Comparison of ENCODE assay signal across 9 mouse cellular contexts in the genomic region with DNA sequence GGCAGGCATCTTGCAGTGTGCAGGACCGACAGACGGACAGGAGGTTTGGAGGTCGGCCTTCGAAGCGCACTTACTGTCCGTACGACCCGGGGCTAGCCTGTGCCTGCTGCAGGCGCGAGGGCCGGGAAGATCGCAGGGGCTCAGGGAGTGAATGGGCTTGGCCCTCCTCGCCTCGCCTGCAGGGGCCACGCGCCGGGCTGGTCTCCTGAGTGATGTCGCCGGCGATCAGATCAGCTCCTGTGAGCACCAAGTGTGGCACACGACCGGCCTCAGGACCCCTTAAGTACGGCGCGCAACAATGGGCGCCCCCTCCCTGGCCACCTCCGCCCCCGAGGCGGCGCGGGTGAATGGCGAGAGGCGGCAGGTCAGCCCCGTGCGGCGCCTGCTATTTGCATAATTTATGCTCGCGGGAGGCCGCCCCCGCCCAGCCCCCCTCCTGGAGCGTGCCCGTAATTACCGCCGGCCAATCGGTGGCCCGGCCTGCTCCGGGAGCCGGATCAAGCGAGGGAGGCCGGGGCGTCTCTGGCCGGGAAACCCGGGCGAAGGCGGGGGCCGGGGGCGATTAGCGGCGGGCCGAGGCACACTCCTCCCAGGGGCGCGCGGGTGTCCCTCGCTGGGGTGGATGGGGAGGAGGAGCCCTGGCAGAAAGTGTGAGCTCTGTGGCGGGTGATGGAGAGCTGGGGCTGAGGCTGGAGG. TPM values are rescaled to one million over a fixed set of nuclear protein-coding genes. Genes with fewer than 3 reads are reported as not detected.
DNase-seq lines count a peak whose midpoint lies in the region; ATAC-seq and TF ChIP-seq lines count a peak whose summit lies in the region.
"Had no signal": no experiment of that assay in that cellular context is flagged by ENCODE, and none has a peak within 500 bp of the region (broad histone marks: within the 10 kb centered on the region; RNA-seq: fewer than 3 reads in every experiment).

A gene (minus strand): TSS at position 240 of the 696 bp plus-strand sequence.

- peak within 1 kb of the TSS; percentile 60 for H3K4me2 ChIP-seq in lung, embryonic 14.5 days
- peak within 1 kb of the TSS; percentile 59 for H3K4me2 ChIP-seq in hindbrain, embryonic 15.5 days
- H3K4me2 ChIP-seq in limb, embryonic 12.5 days = peak within 1 kb of the TSS; percentile 72

- no peaks in the 10 kb centered on the region for H3K36me3 ChIP-seq in lung, embryonic 14.5 days (ENCODE audit: insufficient read depth)
- no peaks in the 10 kb centered on the region for H3K36me3 ChIP-seq in hindbrain, embryonic 15.5 days
- no peaks in the 10 kb centered on the region for H3K36me3 ChIP-seq in limb, embryonic 12.5 days

- no peak for TF ChIP-seq CTCF in lung, embryonic 14.5 days (IDR thresholded peaks at IDR 0.05; ENCODE audit: low read depth)

- H3K27ac ChIP-seq in lung, embryonic 14.5 days (ENCODE audit: low read depth) = no peak within 1 kb of the TSS
- no peak within 1 kb of the TSS for H3K27ac ChIP-seq in hindbrain, embryonic 15.5 days (replicated peaks)
- H3K27ac ChIP-seq in limb, embryonic 12.5 days = no peak within 1 kb of the TSS

- peak; percentile 41; the same call in 1 of the 2 replicates for ATAC-seq in lung, embryonic 14.5 days (ENCODE audit: insufficient read depth)
- ATAC-seq in hindbrain, embryonic 15.5 days (ENCODE audit: low FRiP score, low read depth) = peak; percentile 73
- ATAC-seq in limb, embryonic 12.5 days (ENCODE audit: insufficient number of reproducible peaks, insufficient read depth, low FRiP score, low TSS enrichment, low read depth) = no peak; the same call in 1 of the 2 replicates

- H3K4me1 ChIP-seq in lung, embryonic 14.5 days (ENCODE audit: insufficient read depth) = no peaks in the 10 kb centered on the region
- H3K4me1 ChIP-seq in hindbrain, embryonic 15.5 days (replicated peaks) = peaks cover 21% of the 10 kb centered on the region
- peaks cover 24% of the 10 kb centered on the region for H3K4me1 ChIP-seq in limb, embryonic 12.5 days (replicated peaks)

- no peaks in the 10 kb centered on the region for H3K9me3 ChIP-seq in lung, embryonic 14.5 days (ENCODE audit: low read depth, low read length)
- no peaks in the 10 kb centered on the region for H3K9me3 ChIP-seq in hindbrain, embryonic 15.5 days
- H3K9me3 ChIP-seq in limb, embryonic 12.5 days = no peaks in the 10 kb centered on the region

- DNase-seq in lung, embryonic 14.5 days = no peak
- no peak for DNase-seq in lung, postnatal 36 days
- DNase-seq in embryo, embryonic 9.5 days (ENCODE audit: extremely low spot score) = peak; percentile 84
- peak; percentile 37 for DNase-seq in right cerebral cortex, postnatal 14 days
- no peak for DNase-seq in adipocyte (ENCODE audit: low spot score)
- no peak for DNase-seq in spleen, postnatal 10 days (ENCODE audit: low spot score in 2 of 2)

- H3K9ac ChIP-seq in lung, embryonic 14.5 days = no peak within 1 kb of the TSS
- 0 out of 2 replicates have a peak within 1 kb of the TSS, but pooled peaks have one; percentile 7 for H3K9ac ChIP-seq in hindbrain, embryonic 15.5 days
- peak within 1 kb of the TSS; percentile 44; the same call in 1 of the 2 replicates for H3K9ac ChIP-seq in limb, embryonic 12.5 days (replicated peaks)

- peak within 1 kb of the TSS; percentile 31 for H3K4me3 ChIP-seq in lung, embryonic 14.5 days (ENCODE audit: low read depth, low read length)
- peak within 1 kb of the TSS; percentile 33 for H3K4me3 ChIP-seq in hindbrain, embryonic 15.5 days
- peak within 1 kb of the TSS; percentile 44 for H3K4me3 ChIP-seq in limb, embryonic 12.5 days (replicated peaks)

- peaks cover 100% of the 10 kb centered on the region for H3K27me3 ChIP-seq in lung, embryonic 14.5 days (ENCODE audit: insufficient read depth, low read length)
- peaks cover 96% of the 10 kb centered on the region for H3K27me3 ChIP-seq in hindbrain, embryonic 15.5 days
- H3K27me3 ChIP-seq in limb, embryonic 12.5 days = peaks cover 100% of the 10 kb centered on the region

- under 1% methylated on average over 38 of the region's 65 CpGs for WGBS in lung, embryonic 14.5 days
- 1% methylated on average over 65 of the region's 65 CpGs for WGBS in hindbrain, embryonic 15.5 days
- WGBS in limb, embryonic 12.5 days = 1% methylated on average over 65 of the region's 65 CpGs

RNA-seq across cellular contexts. Expression of the gene that starts here (rescaled TPM):
- polyA plus RNA-seq in lung, embryonic 14.5 days (2014; fragmentation: Nextera tagmentation; extraction: Ambion mirVana) = not detected in 2 replicates
- polyA plus RNA-seq in hindbrain, embryonic 15.5 days (2015; fragmentation: Nextera tagmentation; extraction: Ambion mirVana) = 1.5 and 16.1 TPM in 2 replicates
- polyA plus RNA-seq in limb, embryonic 12.5 days (2016; fragmentation: Nextera tagmentation; extraction: Ambion mirVana) = not detected in 2 replicates
- polyA plus RNA-seq: spleen, adult 2 months had no signal

Comparison
In these comparisons a context has a peak if more than half of its experiments do, and no peak if none do; other contexts are left out.
1. Peak in ATAC-seq, H3K4me3 ChIP-seq and H3K4me2 ChIP-seq in lung, embryonic 14.5 days; RNA of the gene not detected or under 1 TPM.
2. DNase-seq: peak in embryo, embryonic 9.5 days (single experiment) and right cerebral cortex, postnatal 14 days (single experiment); none in lung, embryonic 14.5 days (single experiment), lung, postnatal 36 days (single experiment), adipocyte (single experiment) and spleen, postnatal 10 days (0 of 2).
3. Peak in every context shown above with its lines, with median percentiles within 50 percentile points of each other: H3K4me2 ChIP-seq and H3K4me3 ChIP-seq.